Mouse (Mus musculus): ENCODE measurements around the gene Marveld3. TPM values are rescaled to one million over a fixed set of nuclear protein-coding genes. Genes with fewer than 3 reads are reported as not detected.

The Marveld3 gene
- total RNA-seq, 2 experiments from 2014 or later, result 0.27 to 0.55 TPM

- DNase-seq, result no peak
- intact Hi-C loops (cut with DNase I), result loop anchor here (1.0 kb wide), 1 partner anchor 101 kb away; no protein-coding TSS in a partner anchor
Observed at GRCm38 (mm10) chr8:109970323-109970722, 8.3 kb upstream of the Marveld3 start.

- DNase-seq, result no peak
- intact Hi-C loops (cut with DNase I), result no loop called here
Observed at GRCm38 (mm10) chr8:109968837-109969236, 6.8 kb upstream of the Marveld3 start.

- intact Hi-C loops (cut with DNase I), result no loop called here
Observed at GRCm38 (mm10) chr8:109964106-109964505, 2.1 kb upstream of the Marveld3 start.

GRCm38 (mm10) chr8:109963421-109963820, 1.4 kb upstream of the Marveld3 start:
- intact Hi-C loops (cut with DNase I), result no loop called here
- no peak for DNase-seq

More at GRCm38 (mm10) chr8:109964106-109964505, 2.1 kb upstream of the Marveld3 start:
- DNase-seq, result no peak

- no peak for DNase-seq
- intact Hi-C loops (cut with DNase I), result no loop called here
Observed at GRCm38 (mm10) chr8:109962896-109963295, 893 bp upstream of the Marveld3 start.

- intact Hi-C loops (cut with DNase I), result no loop called here
- DNase-seq, result no peak
Observed at GRCm38 (mm10) chr8:109959112-109959511, 2.9 kb downstream of the Marveld3 start.

GRCm38 (mm10) chr8:109958036-109958655, 3.9 kb downstream of the Marveld3 start:
- intact Hi-C loops (cut with DNase I), result no loop called here
- DNase-seq, result no peak

- intact Hi-C loops (cut with DNase I), result no loop called here
- no peak for DNase-seq
Observed at GRCm38 (mm10) chr8:109957167-109958028, 4.6 kb downstream of the Marveld3 start.

- peak in 1 of 2 experiments; percentile 48 for DNase-seq
- intact Hi-C loops (cut with DNase I), result no loop called here
Observed at GRCm38 (mm10) chr8:109954486-109954948, 7.5 kb downstream of the Marveld3 start.

- intact Hi-C loops (cut with DNase I), result no loop called here
- no peak for DNase-seq
Observed at GRCm38 (mm10) chr8:109952171-109952570, 9.8 kb downstream of the Marveld3 start.

- intact Hi-C loops (cut with DNase I), result no loop called here
- DNase-seq, result no peak
Observed at GRCm38 (mm10) chr8:109948285-109948564, 13.8 kb downstream of the Marveld3 start.

- intact Hi-C loops (cut with DNase I), result no loop called here
- DNase-seq, result no peak
Observed at GRCm38 (mm10) chr8:109947447-109948284, 14.3 kb downstream of the Marveld3 start.

GRCm38 (mm10) chr8:109946272-109946671, 15.7 kb downstream of the Marveld3 start:
- DNase-seq, result no peak
- intact Hi-C loops (cut with DNase I), result no loop called here

GRCm38 (mm10) chr8:109945694-109946093, 16.3 kb downstream of the Marveld3 start:
- no peak for DNase-seq
- intact Hi-C loops (cut with DNase I), result no loop called here

GRCm38 (mm10) chr8:109945153-109945632, 16.8 kb downstream of the Marveld3 start:
- intact Hi-C loops (cut with DNase I), result no loop called here
- DNase-seq, result no peak

- intact Hi-C loops (cut with DNase I), result no loop called here
- DNase-seq, result no peak
Observed at GRCm38 (mm10) chr8:109941606-109942360, 20.2 kb downstream of the Marveld3 start.

- DNase-seq, result peak; percentile 25 to 33
- intact Hi-C loops (cut with DNase I), result no loop called here
Observed at GRCm38 (mm10) chr8:109920406-109921390, 41.3 kb downstream of the Marveld3 start.

- intact Hi-C loops (cut with DNase I), result loop anchor here (1.0 to 5.0 kb wide), 3 partner anchors 65 to 210 kb away; partner anchors contain the start of genes Ap1g1 and Zfp821
- peak; percentile 57 to 71 for DNase-seq
Observed at GRCm38 (mm10) chr8:109917277-109917676, 44.7 kb downstream of the Marveld3 start.

- no peak for DNase-seq
- intact Hi-C loops (cut with DNase I), result no loop called here
Observed at GRCm38 (mm10) chr8:109907376-109907775, 54.6 kb downstream of the Marveld3 start.
